Mouse (Mus musculus) heart, embryonic 15.5 days (tissue): ENCODE results near the gene Trim61. TPM values are rescaled to one million over a fixed set of nuclear protein-coding genes. Genes with fewer than 3 reads are reported as not detected.

Experiments used
- ATAC-seq: fragments of 200-750 bp; cut with Nextera tagmentation; replicated peaks from 2 replicates; pipeline ENCODE4 v1.8.0; 2017; ENCODE audit warnings: low read depth, moderate TSS enrichment; ENCODE audit not compliant: insufficient number of reproducible peaks, insufficient read depth, low FRiP score
- H3K27ac ChIP-seq: fragments of 300-500 bp; sonication (generic); 2 replicates; pipeline ENCODE4 v1.5.1; 2015; ENCODE audit warnings: mild to moderate bottlenecking, inconsistent platforms
- H3K27me3 ChIP-seq: fragments of 300-500 bp; sonication (generic); 2 replicates; pipeline ENCODE4 v1.6.1; 2015; ENCODE audit warnings: inconsistent platforms
- H3K36me3 ChIP-seq: fragments of 300-500 bp; sonication (generic); 2 replicates; pipeline ENCODE4 v1.6.1; 2015; ENCODE audit warnings: mild to moderate bottlenecking, inconsistent platforms
- H3K4me1 ChIP-seq: fragments of 300-500 bp; sonication (generic); replicated peaks from 2 replicates; pipeline ENCODE4 v1.6.1; 2015; ENCODE audit warnings: inconsistent platforms
- H3K4me2 ChIP-seq: fragments of 300-500 bp; sonication (generic); 2 replicates; pipeline ENCODE4 v1.6.1; 2015; ENCODE audit warnings: inconsistent platforms, mild to moderate bottlenecking, moderate library complexity
- H3K4me3 ChIP-seq: fragments of 300-500 bp; sonication (generic); 2 replicates; pipeline ENCODE4 v1.5.1; 2015; ENCODE audit warnings: mild to moderate bottlenecking, inconsistent platforms
- H3K9ac ChIP-seq: fragments of 300-500 bp; sonication (generic); 2 replicates; pipeline ENCODE4 v1.6.1; 2015; ENCODE audit warnings: mild to moderate bottlenecking, inconsistent platforms
- H3K9me3 ChIP-seq: fragments of 300-500 bp; sonication (generic); replicated peaks from 2 replicates; pipeline ENCODE4 v1.6.1; 2016; ENCODE audit warnings: inconsistent platforms
- WGBS: fragments of 180-500 bp; shearing (Covaris S2); methylation state at CpG from one replicate; pipeline ENCODE4 v1.1.7; 2015; ENCODE audit warnings: mixed read lengths; 5-methylcytosine and 5-hydroxymethylcytosine counted together
- polyA plus RNA-seq: library from polyadenylated mRNA; unstranded; fragments of >200 nt; fragmentation: Nextera tagmentation; extraction: Ambion mirVana; gene quantifications from 2 replicates; pipeline ENCODE4 v1.2.1, GENCODE M21; 2015

The Trim61 gene
- polyA plus RNA-seq, 1 experiment from 2014 or later = not detected

DNA sequence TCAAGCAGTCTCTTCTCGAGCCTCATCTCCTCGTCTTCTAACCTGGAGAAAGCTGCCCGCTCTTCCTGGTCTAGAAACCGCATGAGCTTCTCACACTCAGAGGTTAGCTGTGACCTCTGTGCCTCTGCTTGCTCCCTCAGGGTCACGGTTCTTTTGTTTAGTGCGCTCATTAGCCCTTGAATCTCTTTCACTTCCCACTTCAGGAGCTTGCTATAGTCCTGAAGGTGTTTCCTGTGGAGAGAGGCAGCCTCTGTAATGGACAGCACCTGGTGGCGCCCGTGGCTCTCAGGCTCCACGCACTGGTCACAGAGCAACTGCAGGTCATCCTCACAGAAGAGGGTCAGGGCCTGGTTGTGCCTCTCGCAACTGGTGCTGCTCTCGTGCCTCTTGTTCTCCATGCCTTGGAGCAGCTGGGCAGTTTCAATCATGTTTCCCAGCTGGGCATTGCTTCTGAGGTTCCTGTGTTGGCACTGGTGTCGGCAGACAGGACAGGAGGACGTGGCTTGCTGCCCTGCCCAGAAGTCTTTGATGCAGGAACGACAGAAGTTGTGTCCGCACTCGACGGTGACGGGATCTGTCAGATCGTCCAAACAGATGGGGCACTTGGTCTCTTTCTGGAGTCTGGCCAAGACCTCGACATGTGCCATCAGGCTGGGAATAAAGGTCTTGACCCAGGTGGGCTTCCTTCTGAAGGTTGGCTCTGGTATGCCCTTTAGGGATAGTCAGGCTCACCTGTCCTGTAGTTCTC, 35.0 kb downstream of the Trim61 start:
- Histone ChIP-seq H3K4me1 (no peaks in the 10 kb centered on the region), H3K9me3 (no peaks in the 10 kb centered on the region), H3K27ac (no peak overlapping the region), H3K9ac (no peak overlapping the region), H3K4me3 (no peak overlapping the region), H3K4me2 (no peak overlapping the region), H3K36me3 (no peaks in the 10 kb centered on the region), H3K27me3 (no peaks in the 10 kb centered on the region)
- no peak for ATAC-seq
- WGBS = 69% methylated on average over 20 of the region's 20 CpGs

Other genes starting within 250 kb of the Trim61 start
- 11.3 and 11.5 TPM in 2 replicates for gene Klhl2, start 168.5 kb downstream of the Trim61 start, polyA plus RNA-seq
- 23.5 and 27.2 TPM in 2 replicates for gene Tmem192, start 71.3 kb downstream of the Trim61 start, polyA plus RNA-seq
- gene Trim75, start 30.7 kb downstream of the Trim61 start, polyA plus RNA-seq = not detected in 2 replicates
- gene Trim60, start 61 bp upstream of the Trim61 start, polyA plus RNA-seq = 0.05 TPM in 1 of 2 replicates, not detected in the other
- gene Apela, start 18.8 kb upstream of the Trim61 start, polyA plus RNA-seq = 4.2 and 4.5 TPM in 2 replicates
- gene Gm10663, start 56.5 kb upstream of the Trim61 start, polyA plus RNA-seq = not detected in 2 replicates
- gene BC030870, start 111.0 kb upstream of the Trim61 start, polyA plus RNA-seq = 0.36 TPM in 1 of 2 replicates, not detected in the other